In the genomic region with DNA sequence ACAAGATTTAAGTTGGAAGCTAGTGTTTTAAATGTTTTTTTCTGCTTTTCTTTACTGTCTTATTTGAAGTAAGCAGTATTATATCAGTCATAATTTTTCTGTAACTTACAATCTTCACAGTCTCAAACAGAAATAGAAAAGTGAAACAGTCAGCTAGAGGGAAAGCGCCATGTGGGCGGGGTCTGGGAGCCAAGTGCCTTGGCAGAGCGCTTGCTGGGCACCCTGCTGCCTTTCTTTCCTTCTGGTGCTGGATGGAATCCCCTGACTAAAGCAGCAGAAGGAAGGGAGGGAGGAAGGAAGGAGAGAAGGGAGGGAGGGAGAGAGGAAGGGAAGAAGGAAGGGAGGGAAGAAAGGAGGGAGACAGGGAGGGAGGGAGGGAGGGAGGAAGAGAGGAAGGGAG, we compare ENCODE assay signal across 8 mouse cellular contexts. TPM values are rescaled to one million over a fixed set of nuclear protein-coding genes. Genes with fewer than 3 reads are reported as not detected.
DNase-seq lines count a peak whose midpoint lies in the region; TF ChIP-seq lines count a peak whose summit lies in the region.
"Not testable (repeated sequence)": the region's sequence is repeated elsewhere in the genome, so short reads cannot be mapped to it uniquely, and the experiment has no call there.

No protein-coding gene starts in this region.

- not testable (repeated sequence) for H3ac ChIP-seq in myocyte (ENCODE audit: control insufficient read depth, insufficient read length)

- H3K27ac ChIP-seq in kidney, adult 2 months (ENCODE audit: insufficient read depth, low read depth, low read length) = not testable (repeated sequence)

- intact Hi-C loops in left cerebral cortex, postnatal 14 days (cut with DNase I) = not testable (repeated sequence)

- not testable (repeated sequence) for TF ChIP-seq CTCF in kidney, adult 2 months (conservative IDR thresholded peaks at IDR 0.05; ENCODE audit: insufficient read depth, insufficient read length, low read depth, low read length)

- 75% methylated on average over 3 of the region's 3 CpGs for WGBS in kidney, adult 2 months

- H3K27me3 ChIP-seq in kidney, adult 2 months (replicated peaks; ENCODE audit: control insufficient read depth, insufficient read depth, low read length); myocyte (ENCODE audit: control insufficient read depth, insufficient read depth, insufficient read length): not testable (repeated sequence)

- TF ChIP-seq POLR2A in kidney, adult 2 months (IDR thresholded peaks at IDR 0.05; ENCODE audit: low read depth, low read length); myocyte (IDR thresholded peaks at IDR 0.05; ENCODE audit: insufficient read length, low read depth): not testable (repeated sequence)

- peaks cover 14% of the 10 kb centered on the region for H3K4me1 ChIP-seq in kidney, adult 2 months (ENCODE audit: control insufficient read depth, insufficient read depth, low read length)

- peaks cover 64% of the 10 kb centered on the region for H3K79me2 ChIP-seq in myocyte (ENCODE audit: control insufficient read depth, insufficient read depth)

- H3K4me2 ChIP-seq in myocyte (ENCODE audit: low read depth) = peak overlapping the region; percentile 49

- H3K4me3 ChIP-seq in kidney, adult 2 months (ENCODE audit: insufficient read depth, low read depth, low read length); myocyte: not testable (repeated sequence)

- DNase-seq in adrenal gland, postnatal 14 days = peak; percentile 63
- peak; percentile 66 for DNase-seq in cerebellum, adult 8-10 months
- DNase-seq in frontal cortex, adult 2 months (ENCODE audit: extremely low spot score in 1 of 2, low spot score in 1 of 2) = peak; percentile 38 to 80
- DNase-seq in heart, adult 18-20 months = peak; percentile 46 to 47
- peak; percentile 37 for DNase-seq in kidney, adult 2 months
- DNase-seq in left cerebral cortex, postnatal 14 days (ENCODE audit: low spot score in 2 of 2) = peak; percentile 44 to 67
- peak; percentile 55 for DNase-seq in testis, postnatal 10 days (ENCODE audit: low spot score)

- H3K36me3 ChIP-seq in kidney, adult 2 months (ENCODE audit: control insufficient read depth, insufficient read depth, low read length); myocyte (ENCODE audit: control insufficient read depth, insufficient read depth): not testable (repeated sequence)

RNA-seq across cellular contexts. Expression of gene Lrch3, which starts 25.4 kb away (rescaled TPM):
- total RNA-seq in adrenal gland, postnatal 14 days (2021) = 32.6 and 36.3 TPM in 2 replicates
- polyA plus RNA-seq in frontal cortex, adult 2 months (2012; rRNA removed) = 39.7 and 40.4 TPM in 2 replicates
- 10 to 100 TPM; 19.9 to 21.4 TPM for total RNA-seq in heart, adult 18-20 months (2021)
- 20.6 and 21.0 TPM in 2 replicates for polyA plus RNA-seq in kidney, adult 2 months (2012; rRNA removed)
- total RNA-seq in left cerebral cortex, postnatal 14 days (2021) = 10 to 100 TPM; 28.9 to 31.6 TPM
- polyA plus RNA-seq in myocyte (2012; fragmentation: generic; extraction: Trizol) = 9.0 TPM
